14 mouse cellular contexts compared by ENCODE assay signal in genomic region chr7:83739680-83740310, GRCm38 (mm10). TPM values are rescaled to one million over a fixed set of nuclear protein-coding genes. Genes with fewer than 3 reads are reported as not detected.
A peak's percentile ranks its signal among the peaks of the same experiment; 100 is the strongest.
DNase-seq lines count a peak whose midpoint lies in the region; ATAC-seq and TF ChIP-seq lines count a peak whose summit lies in the region.
"Had no signal": no experiment of that assay in that cellular context is flagged by ENCODE, and none has a peak within 500 bp of the region (broad histone marks: within the 10 kb centered on the region; RNA-seq: fewer than 3 reads in every experiment).

No protein-coding gene starts in this region.

- H3K36me3 ChIP-seq in kidney, embryonic 15.5 days = no peaks in the 10 kb centered on the region
- H3K36me3 ChIP-seq in limb, embryonic 12.5 days = no peaks in the 10 kb centered on the region
- H3K36me3 ChIP-seq in intestine, embryonic 16.5 days (ENCODE audit: control insufficient read depth, insufficient read depth, low read length) = no peaks in the 10 kb centered on the region
- H3K36me3 ChIP-seq: midbrain, embryonic 15.5 days had no signal

- DNase-seq in cerebellum, postnatal 25 days = peak; percentile 29 to 36
- DNase-seq in cerebellum, postnatal 4 days (ENCODE audit: low spot score in 2 of 2) = no peak
- DNase-seq in kidney, postnatal 10 days = no peak
- DNase-seq in brain, embryonic 14.5 days (ENCODE audit: low read depth) = peak; percentile 8
- DNase-seq in adrenal gland, adult 8-10 months = no peak
- DNase-seq: adrenal gland, postnatal 36 days; gastrocnemius, postnatal 25 days; kidney, postnatal 25 days; liver had no signal

- TF ChIP-seq POLR2A in brain, embryonic 14.5 days (IDR thresholded peaks at IDR 0.05; ENCODE audit: borderline replicate concordance, extremely low read depth, insufficient read depth, insufficient read length, poor library complexity, severe bottlenecking) = no peak

- H3K9me3 ChIP-seq in kidney, embryonic 15.5 days (replicated peaks) = no peaks in the 10 kb centered on the region
- H3K9me3 ChIP-seq in limb, embryonic 12.5 days = no peaks in the 10 kb centered on the region
- no peaks in the 10 kb centered on the region for H3K9me3 ChIP-seq in intestine, embryonic 16.5 days (ENCODE audit: control insufficient read depth, low read length)
- H3K9me3 ChIP-seq: midbrain, embryonic 15.5 days had no signal

- H3K27ac ChIP-seq in kidney, embryonic 15.5 days = no peak overlapping the region; the same call in 1 of the 2 replicates
- peak overlapping the region; percentile 78 for H3K27ac ChIP-seq in limb, embryonic 12.5 days
- H3K27ac ChIP-seq in intestine, embryonic 16.5 days (ENCODE audit: low read length) = no peak overlapping the region
- H3K27ac ChIP-seq: midbrain, embryonic 15.5 days had no signal

- no peaks in the 10 kb centered on the region; the same call in 1 of the 2 replicates for H3K27me3 ChIP-seq in kidney, embryonic 15.5 days
- no peaks in the 10 kb centered on the region for H3K27me3 ChIP-seq in limb, embryonic 12.5 days
- no peaks in the 10 kb centered on the region for H3K27me3 ChIP-seq in intestine, embryonic 16.5 days (replicated peaks; ENCODE audit: control insufficient read depth, insufficient read depth, low read length)
- H3K27me3 ChIP-seq: midbrain, embryonic 15.5 days had no signal

- no peak overlapping the region for H3K4me3 ChIP-seq in kidney, embryonic 15.5 days (replicated peaks)
- H3K4me3 ChIP-seq in limb, embryonic 12.5 days (replicated peaks) = no peak overlapping the region
- H3K4me3 ChIP-seq in intestine, embryonic 16.5 days (ENCODE audit: low read length) = no peak overlapping the region
- H3K4me3 ChIP-seq: midbrain, embryonic 15.5 days had no signal

- no peak overlapping the region for H3K9ac ChIP-seq in kidney, embryonic 15.5 days
- no peak overlapping the region; the same call in 1 of the 2 replicates for H3K9ac ChIP-seq in limb, embryonic 12.5 days (replicated peaks)
- no peak overlapping the region for H3K9ac ChIP-seq in intestine, embryonic 16.5 days (ENCODE audit: low read depth, low read length)
- H3K9ac ChIP-seq: midbrain, embryonic 15.5 days had no signal

- ATAC-seq in kidney, embryonic 15.5 days (replicated peaks; ENCODE audit: low FRiP score) = peak; percentile 79
- ATAC-seq in limb, embryonic 12.5 days (ENCODE audit: insufficient number of reproducible peaks, insufficient read depth, low FRiP score, low TSS enrichment, low read depth) = peak; percentile 50; the same call in 1 of the 2 replicates
- no peak for ATAC-seq in intestine, embryonic 16.5 days
- ATAC-seq: midbrain, embryonic 15.5 days had no signal

- TF ChIP-seq CTCF in brain, embryonic 14.5 days (IDR thresholded peaks at IDR 0.05; ENCODE audit: borderline replicate concordance, extremely low read depth, insufficient read depth, insufficient read length) = no peak

- H3K4me1 ChIP-seq in kidney, embryonic 15.5 days = no peaks in the 10 kb centered on the region
- H3K4me1 ChIP-seq in limb, embryonic 12.5 days (replicated peaks) = peaks cover 57% of the 10 kb centered on the region
- H3K4me1 ChIP-seq in intestine, embryonic 16.5 days (ENCODE audit: control insufficient read depth, insufficient read depth, low read length) = peaks cover 2% of the 10 kb centered on the region; the same call in 1 of the 2 replicates

- WGBS in kidney, embryonic 15.5 days = 43% methylated on average over 7 of the region's 7 CpGs
- 33% methylated on average over 7 of the region's 7 CpGs for WGBS in limb, embryonic 12.5 days
- WGBS in intestine, embryonic 16.5 days = 56% methylated on average over 7 of the region's 7 CpGs

- H3K4me2 ChIP-seq in kidney, embryonic 15.5 days = no peak overlapping the region
- 0 out of 2 replicates have a peak overlapping the region, but pooled peaks have one; percentile 15 for H3K4me2 ChIP-seq in limb, embryonic 12.5 days
- H3K4me2 ChIP-seq in intestine, embryonic 16.5 days (ENCODE audit: low read depth, low read length) = no peak overlapping the region
- H3K4me2 ChIP-seq: midbrain, embryonic 15.5 days had no signal

RNA-seq across cellular contexts. Expression of gene Il16, which starts 5.7 kb away (rescaled TPM):
- polyA plus RNA-seq in kidney, embryonic 15.5 days (2015; fragmentation: Nextera tagmentation; extraction: Ambion mirVana) = 3.8 and 4.0 TPM in 2 replicates
- polyA plus RNA-seq in brain, embryonic 14.5 days (2012; rRNA removed) = 0.82 and 1.2 TPM in 2 replicates
- polyA plus RNA-seq in limb, embryonic 12.5 days (2016; fragmentation: Nextera tagmentation; extraction: Ambion mirVana) = 2.9 and 3.4 TPM in 2 replicates
- 1 to 10 TPM; 4.9 to 9.2 (median 6.5) TPM for total RNA-seq in adrenal gland, adult 8-10 months (2022)
- polyA plus RNA-seq in intestine, embryonic 16.5 days (2015; fragmentation: Nextera tagmentation; extraction: Ambion mirVana) = 4.3 and 4.9 TPM in 2 replicates

RNA-seq across cellular contexts. Expression of gene Cfap161, which starts 54.9 kb away (rescaled TPM):
- polyA plus RNA-seq in kidney, embryonic 15.5 days (2015; fragmentation: Nextera tagmentation; extraction: Ambion mirVana) = 0.17 TPM in 1 of 2 replicates, not detected in the other
- polyA plus RNA-seq in brain, embryonic 14.5 days (2012; rRNA removed) = 0.45 and 0.52 TPM in 2 replicates
- 0.32 and 0.45 TPM in 2 replicates for polyA plus RNA-seq in limb, embryonic 12.5 days (2016; fragmentation: Nextera tagmentation; extraction: Ambion mirVana)
- 1 to 10 TPM in 2 of 4 experiments, under 1 TPM in 2; 0.44 to 2.1 (median 1.2) TPM for total RNA-seq in adrenal gland, adult 8-10 months (2022)
- polyA plus RNA-seq in intestine, embryonic 16.5 days (2015; fragmentation: Nextera tagmentation; extraction: Ambion mirVana) = 0.13 TPM in 1 of 2 replicates, not detected in the other
- total RNA-seq: common myeloid progenitor, adult 5-6 weeks; gastrocnemius, postnatal 25 days had no signal

Comparison
In these comparisons a context has a peak if more than half of its experiments do, and no peak if none do; other contexts are left out.
1. DNase-seq: peak in cerebellum, postnatal 25 days (2 of 2) and brain, embryonic 14.5 days (single experiment); none in cerebellum, postnatal 4 days (0 of 2), kidney, postnatal 10 days (single experiment) and adrenal gland, adult 8-10 months (single experiment).